ENCODE assay signal across 8 mouse cellular contexts in the genomic region with DNA sequence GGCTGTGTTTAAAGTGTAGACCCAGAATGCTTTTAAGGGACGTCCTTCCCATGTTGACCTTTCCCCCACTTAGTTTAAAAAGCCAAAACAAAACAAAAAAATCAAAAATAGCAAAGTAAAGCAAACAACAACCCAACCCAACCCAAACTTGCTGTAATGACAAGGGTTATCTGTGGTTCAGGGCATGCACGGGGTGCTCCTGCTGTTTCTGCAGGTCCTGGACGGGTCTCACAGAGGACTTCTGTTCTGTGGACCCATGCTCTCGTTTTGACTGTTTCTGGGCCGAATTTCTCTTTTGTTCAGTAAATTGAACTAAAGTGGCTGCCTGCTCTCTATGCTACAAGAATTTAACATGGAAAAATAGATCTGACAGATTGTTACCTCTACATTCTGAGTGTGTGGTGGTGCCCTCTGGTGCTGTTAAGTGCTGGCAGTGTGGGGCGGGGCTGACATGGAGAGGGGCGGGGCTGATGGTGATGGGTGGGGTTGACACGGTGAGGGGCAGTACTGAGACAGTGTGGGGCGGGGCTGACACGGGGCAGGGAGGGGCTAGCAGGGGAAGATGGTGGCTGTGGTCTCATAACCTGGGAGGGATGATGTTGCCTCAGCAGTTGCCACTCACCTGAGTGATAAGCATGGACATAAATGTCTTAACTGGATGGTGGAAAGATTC. TPM values are rescaled to one million over a fixed set of nuclear protein-coding genes. Genes with fewer than 3 reads are reported as not detected.
A peak's percentile ranks its signal among the peaks of the same experiment; 100 is the strongest.
DNase-seq lines count a peak whose midpoint lies in the region; ATAC-seq and TF ChIP-seq lines count a peak whose summit lies in the region.

No protein-coding gene starts in this region.

- TF ChIP-seq EP300 in heart, postnatal 0 days (IDR thresholded peaks at IDR 0.05; ENCODE audit: low read depth): no peak

- H3K4me1 ChIP-seq in lung, embryonic 15.5 days: peaks cover 82% of the 10 kb centered on the region
- peaks cover 75% of the 10 kb centered on the region for H3K4me1 ChIP-seq in heart, postnatal 0 days (ENCODE audit: control insufficient read depth, insufficient read depth)

- H3K36me3 ChIP-seq in lung, embryonic 15.5 days: no peaks in the 10 kb centered on the region
- H3K36me3 ChIP-seq in heart, postnatal 0 days (replicated peaks; ENCODE audit: control insufficient read depth, insufficient read depth, low read length): no peaks in the 10 kb centered on the region

- no peaks in the 10 kb centered on the region for H3K27me3 ChIP-seq in lung, embryonic 15.5 days
- H3K27me3 ChIP-seq in heart, postnatal 0 days (ENCODE audit: control insufficient read depth, insufficient read depth, low read length): no peaks in the 10 kb centered on the region

- no peak overlapping the region for H3K4me3 ChIP-seq in lung, embryonic 15.5 days
- H3K4me3 ChIP-seq in heart, postnatal 0 days (ENCODE audit: low read depth, low read length): no peak overlapping the region

- H3K9me3 ChIP-seq in lung, embryonic 15.5 days: no peaks in the 10 kb centered on the region
- no peaks in the 10 kb centered on the region for H3K9me3 ChIP-seq in heart, postnatal 0 days (replicated peaks; ENCODE audit: control insufficient read depth, low read length)

- TF ChIP-seq CTCF in heart, postnatal 0 days (IDR thresholded peaks at IDR 0.05; ENCODE audit: low read depth): 0 out of 2 replicates have a peak, but pooled peaks have one; percentile 15

- H3K4me2 ChIP-seq in lung, embryonic 15.5 days: no peak overlapping the region
- 0 out of 2 replicates have a peak overlapping the region, but pooled peaks have one; percentile 7 for H3K4me2 ChIP-seq in heart, postnatal 0 days (ENCODE audit: low read depth, low read length)

- H3K27ac ChIP-seq in lung, embryonic 15.5 days: no peak overlapping the region
- H3K27ac ChIP-seq in heart, postnatal 0 days (ENCODE audit: low read depth): peak overlapping the region; percentile 71

- DNase-seq in adrenal gland, postnatal 10 days: peak; percentile 54
- no peak for DNase-seq in adrenal gland, postnatal 4 days (ENCODE audit: low spot score in 2 of 2)
- no peak for DNase-seq in lung, postnatal 14 days
- no peak for DNase-seq in heart, postnatal 0 days (ENCODE audit: low spot score)
- DNase-seq in cerebellum, adult 9-11 months: no peak
- no peak for DNase-seq in cerebellum, adult 9-10 months

- 0 out of 2 replicates have a peak, but pooled peaks have one; percentile 50 for ATAC-seq in lung, embryonic 15.5 days (ENCODE audit: borderline replicate concordance, extremely low read depth, low FRiP score, low TSS enrichment)
- peak; percentile 76 for ATAC-seq in heart, postnatal 0 days (ENCODE audit: insufficient read depth, low read depth)
- peak; percentile 91 for ATAC-seq in megakaryocyte progenitor cell, adult 5-6 weeks (replicated peaks; ENCODE audit: poor library complexity)

- no peak overlapping the region for H3K9ac ChIP-seq in lung, embryonic 15.5 days
- no peak overlapping the region for H3K9ac ChIP-seq in heart, postnatal 0 days (replicated peaks; ENCODE audit: low read depth, low read length)

- WGBS in lung, embryonic 15.5 days: 35% methylated on average over 10 of the region's 10 CpGs
- WGBS in heart, postnatal 0 days: 25% methylated on average over 10 of the region's 10 CpGs

RNA-seq across cellular contexts. Expression of a gene that starts 49.2 kb away (rescaled TPM):
- total RNA-seq in adrenal gland, postnatal 10 days (2021): 100 to 1,000 TPM; 138 to 167 TPM
- total RNA-seq in adrenal gland, postnatal 4 days (2021): 100 to 1,000 TPM; 200 to 208 TPM
- polyA plus RNA-seq in lung, embryonic 15.5 days (2015; fragmentation: Nextera tagmentation; extraction: Ambion mirVana): 30.9 and 39.5 TPM in 2 replicates
- total RNA-seq in heart, postnatal 0 days (2014; rRNA removed; ENCODE audit: low replicate concordance): 106 and 129 TPM in 2 replicates
- 17.0 and 17.4 TPM in 2 replicates for polyA plus RNA-seq in heart, postnatal 0 days (2015; fragmentation: Nextera tagmentation; extraction: Ambion mirVana)
- 13.3 and 19.2 TPM in 2 replicates for total RNA-seq in megakaryocyte progenitor cell, adult 5-6 weeks (2015)
- 42.5 and 66.7 TPM in 2 replicates for total RNA-seq in megakaryocyte progenitor cell, adult 5-6 weeks (2017)
